Mouse (Mus musculus) heart, embryonic 12.5 days (tissue): ENCODE data around the gene Skp2. TPM values are rescaled to one million over a fixed set of nuclear protein-coding genes. Genes with fewer than 3 reads are reported as not detected.

Experiments
- ATAC-seq: fragments of 200-750 bp; cut with Nextera tagmentation; 2 replicates; pipeline ENCODE4 v1.8.0; 2017; ENCODE audit warnings: moderate TSS enrichment, moderate library complexity; ENCODE audit not compliant: insufficient number of reproducible peaks, low FRiP score
- H3K27ac ChIP-seq: fragments of 300-500 bp; sonication (generic); 2 replicates; pipeline ENCODE4 v1.5.1; 2016; ENCODE audit warnings: mild to moderate bottlenecking, moderate library complexity; ENCODE audit not compliant: poor library complexity, severe bottlenecking
- H3K27me3 ChIP-seq: fragments of 300-500 bp; sonication (generic); replicated peaks from 2 replicates; pipeline ENCODE4 v1.6.1; 2016; ENCODE audit warnings: mild to moderate bottlenecking, moderate library complexity
- H3K36me3 ChIP-seq: fragments of 300-500 bp; sonication (generic); 2 replicates; pipeline ENCODE4 v1.6.1; 2016; ENCODE audit warnings: mild to moderate bottlenecking, moderate library complexity
- H3K4me1 ChIP-seq: fragments of 300-500 bp; sonication (generic); replicated peaks from 2 replicates; pipeline ENCODE4 v1.6.1; 2016; ENCODE audit warnings: mild to moderate bottlenecking
- H3K4me2 ChIP-seq: fragments of 300-500 bp; sonication (generic); 2 replicates; pipeline ENCODE4 v1.6.1; 2016; ENCODE audit warnings: mild to moderate bottlenecking, moderate library complexity
- H3K4me3 ChIP-seq: fragments of 300-500 bp; sonication (generic); 2 replicates; pipeline ENCODE4 v1.5.1; 2016; ENCODE audit warnings: mild to moderate bottlenecking
- H3K9ac ChIP-seq: fragments of 300-500 bp; sonication (generic); 2 replicates; pipeline ENCODE4 v1.6.1; 2016; ENCODE audit warnings: mild to moderate bottlenecking, moderate library complexity
- H3K9me3 ChIP-seq: fragments of 300-500 bp; sonication (generic); replicated peaks from 2 replicates; pipeline ENCODE4 v1.6.1; 2016; ENCODE audit warnings: mild to moderate bottlenecking, moderate library complexity
- WGBS: fragments of 180-500 bp; shearing (Covaris S2); methylation state at CpG from one replicate; pipeline ENCODE4 v1.1.7; 2016; 5-methylcytosine and 5-hydroxymethylcytosine counted together
- polyA plus RNA-seq: library from polyadenylated mRNA; unstranded; fragments of >200 nt; fragmentation: Nextera tagmentation; extraction: Ambion mirVana; gene quantifications from 2 replicates; pipeline ENCODE4 v1.2.1, GENCODE M21; 2016

Gene Skp2
- polyA plus RNA-seq, 1 experiment from 2014 or later = 43.3 TPM

DNA sequence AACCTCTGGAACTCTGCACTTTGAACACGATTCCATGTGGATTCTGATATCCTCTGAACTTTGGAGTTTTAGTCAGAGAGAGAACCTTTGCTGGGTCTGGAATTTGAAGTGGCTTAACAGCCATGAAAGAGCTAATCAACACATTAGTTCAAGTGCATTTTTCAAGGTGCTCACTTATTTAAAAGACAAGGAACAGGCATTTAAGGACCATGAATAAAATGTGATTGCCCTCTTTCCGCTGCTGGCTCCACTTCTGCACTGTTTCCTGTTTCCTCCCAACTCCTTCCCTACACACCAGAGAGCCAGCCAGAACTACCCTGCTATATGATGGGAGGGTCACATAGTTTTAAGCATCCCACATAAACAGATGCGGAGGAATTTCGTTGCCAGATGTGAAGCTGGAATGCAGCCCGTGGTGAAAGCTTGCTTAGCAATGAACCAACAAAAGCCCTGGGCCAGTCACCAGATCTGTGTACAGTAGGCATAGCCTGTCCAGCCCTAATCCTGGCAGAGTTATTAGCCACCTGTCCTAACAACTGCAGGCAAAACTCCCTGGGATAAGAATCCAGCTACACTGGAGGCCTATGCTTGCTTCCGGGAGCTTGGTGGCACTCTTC lies 20.2 kb downstream of the Skp2 start:
- Histone ChIP-seq H3K36me3 (peaks cover 61% of the 10 kb centered on the region), H3K27me3 (no peaks in the 10 kb centered on the region), H3K9ac (no peak overlapping the region), H3K27ac (no peak overlapping the region), H3K4me3 (no peak overlapping the region), H3K4me1 (peaks cover 31% of the 10 kb centered on the region), H3K4me2 (no peak overlapping the region), H3K9me3 (no peaks in the 10 kb centered on the region)
- 69% methylated on average over 6 of the region's 6 CpGs for WGBS
- ATAC-seq = no peak

DNA sequence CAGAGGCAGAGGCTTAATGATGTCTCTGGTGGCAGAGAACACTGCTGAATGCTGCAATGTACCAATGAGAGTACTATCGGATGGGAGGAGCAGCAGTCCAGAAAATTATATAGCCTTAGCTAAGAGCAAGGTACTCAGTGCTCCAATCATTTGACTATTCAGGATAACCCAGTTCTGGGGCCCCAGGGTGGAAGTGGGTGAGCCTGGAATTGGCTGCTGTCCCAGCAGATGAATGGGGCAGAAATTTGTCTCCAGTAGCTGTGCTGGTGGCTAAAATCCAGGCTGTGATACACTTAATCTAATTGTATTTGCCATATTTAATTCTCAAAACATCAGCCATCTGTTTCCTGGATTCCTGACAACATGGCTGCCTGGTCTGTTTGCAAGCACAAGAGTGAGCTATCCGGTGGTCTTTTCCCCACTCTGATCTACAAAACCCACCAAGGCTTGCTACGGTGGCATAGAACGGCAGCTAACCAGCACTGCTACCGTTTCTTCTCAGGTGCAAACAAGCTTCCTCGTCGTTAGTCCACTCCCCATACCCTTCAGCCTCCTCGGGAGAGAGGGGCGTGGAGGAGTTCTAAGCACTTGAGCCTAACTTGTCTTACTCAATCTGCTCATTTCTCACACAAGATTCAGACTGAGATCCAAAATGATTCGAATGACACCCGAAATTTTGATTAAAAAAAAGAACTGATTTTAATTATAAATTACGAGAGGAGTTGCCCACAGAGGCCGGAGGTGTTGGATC lies 22.4 kb downstream of the Skp2 start:
- peaks cover 15% of the 10 kb centered on the region for H3K4me1 ChIP-seq
- ATAC-seq = no peak
- no peak overlapping the region for H3K4me3 ChIP-seq
- H3K27me3 ChIP-seq = no peaks in the 10 kb centered on the region
- no peak overlapping the region for H3K4me2 ChIP-seq
- H3K9ac ChIP-seq = no peak overlapping the region
- WGBS = 88% methylated on average over 13 of the region's 13 CpGs
- H3K36me3 ChIP-seq = peaks cover 69% of the 10 kb centered on the region
- H3K9me3 ChIP-seq = no peaks in the 10 kb centered on the region
- no peak overlapping the region for H3K27ac ChIP-seq

DNA sequence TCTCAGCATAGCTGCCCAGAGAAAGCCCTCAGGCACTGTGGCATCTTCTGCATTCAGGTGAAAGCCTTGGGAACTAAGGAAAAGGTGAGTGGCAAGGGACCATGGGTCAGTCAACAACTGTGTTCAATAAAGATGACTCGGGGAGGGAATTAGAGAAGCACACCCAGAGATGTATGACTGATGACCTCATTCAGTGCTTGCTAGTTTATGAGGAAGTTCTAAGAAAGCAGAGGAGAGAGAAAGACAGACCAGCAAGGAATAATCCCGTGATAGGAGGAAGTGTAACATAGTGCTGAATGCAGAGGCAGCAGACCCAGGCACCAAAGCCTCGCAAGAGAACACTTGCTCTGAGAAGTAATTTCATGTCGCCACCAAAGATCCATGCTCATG lies 23.7 kb downstream of the Skp2 start:
- H3K4me3 ChIP-seq = no peak overlapping the region
- H3K4me1 ChIP-seq = peaks cover 12% of the 10 kb centered on the region; the same call in 1 of the 2 replicates
- peaks cover 65% of the 10 kb centered on the region for H3K36me3 ChIP-seq
- H3K9ac ChIP-seq = no peak overlapping the region
- 78% methylated on average over 4 of the region's 4 CpGs for WGBS
- no peaks in the 10 kb centered on the region for H3K9me3 ChIP-seq
- no peak for ATAC-seq
- no peak overlapping the region for H3K27ac ChIP-seq
- no peaks in the 10 kb centered on the region for H3K27me3 ChIP-seq
- no peak overlapping the region for H3K4me2 ChIP-seq

DNA sequence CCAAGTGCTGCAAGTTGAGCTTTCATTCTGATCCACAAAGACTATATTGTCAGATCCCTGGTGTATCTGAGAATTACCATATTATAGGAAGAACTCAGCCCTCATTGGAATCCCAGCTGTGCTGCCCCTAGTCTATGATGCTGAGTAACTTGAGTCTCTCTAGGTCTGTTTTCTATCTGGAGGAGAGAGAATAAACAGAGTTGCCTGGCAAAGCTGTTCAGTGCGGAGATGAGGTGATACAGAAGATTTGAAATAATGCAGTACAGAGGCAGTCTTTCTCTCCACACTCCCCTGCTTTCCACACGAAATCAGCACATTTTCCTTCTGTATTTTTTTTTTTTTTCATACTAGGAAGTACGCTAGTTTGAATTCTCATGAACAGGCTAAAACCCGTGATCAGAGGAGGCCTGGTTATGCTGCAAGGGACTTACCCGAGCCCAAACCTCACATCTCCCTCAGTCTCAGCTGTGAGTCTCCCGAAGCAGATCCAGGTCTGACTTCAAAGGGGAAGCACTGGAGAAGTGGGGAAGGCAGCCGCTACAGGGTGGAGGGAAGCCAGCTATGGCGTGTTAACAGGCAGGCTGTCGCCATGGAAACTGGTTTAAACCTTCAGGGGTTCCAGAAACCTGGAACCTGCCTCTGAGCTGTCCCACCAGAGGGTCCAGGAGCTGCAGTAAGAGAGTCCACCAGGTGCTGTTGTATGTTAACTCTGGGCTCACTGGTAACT lies 24.3 kb downstream of the Skp2 start:
- H3K9me3 ChIP-seq = no peaks in the 10 kb centered on the region
- H3K36me3 ChIP-seq = peaks cover 63% of the 10 kb centered on the region
- peaks cover 12% of the 10 kb centered on the region; the same call in 1 of the 2 replicates for H3K4me1 ChIP-seq
- H3K27ac ChIP-seq = no peak overlapping the region
- H3K9ac ChIP-seq = no peak overlapping the region
- H3K27me3 ChIP-seq = no peaks in the 10 kb centered on the region
- 72% methylated on average over 9 of the region's 9 CpGs for WGBS
- no peak for ATAC-seq
- no peak overlapping the region for H3K4me2 ChIP-seq
- H3K4me3 ChIP-seq = no peak overlapping the region

DNA sequence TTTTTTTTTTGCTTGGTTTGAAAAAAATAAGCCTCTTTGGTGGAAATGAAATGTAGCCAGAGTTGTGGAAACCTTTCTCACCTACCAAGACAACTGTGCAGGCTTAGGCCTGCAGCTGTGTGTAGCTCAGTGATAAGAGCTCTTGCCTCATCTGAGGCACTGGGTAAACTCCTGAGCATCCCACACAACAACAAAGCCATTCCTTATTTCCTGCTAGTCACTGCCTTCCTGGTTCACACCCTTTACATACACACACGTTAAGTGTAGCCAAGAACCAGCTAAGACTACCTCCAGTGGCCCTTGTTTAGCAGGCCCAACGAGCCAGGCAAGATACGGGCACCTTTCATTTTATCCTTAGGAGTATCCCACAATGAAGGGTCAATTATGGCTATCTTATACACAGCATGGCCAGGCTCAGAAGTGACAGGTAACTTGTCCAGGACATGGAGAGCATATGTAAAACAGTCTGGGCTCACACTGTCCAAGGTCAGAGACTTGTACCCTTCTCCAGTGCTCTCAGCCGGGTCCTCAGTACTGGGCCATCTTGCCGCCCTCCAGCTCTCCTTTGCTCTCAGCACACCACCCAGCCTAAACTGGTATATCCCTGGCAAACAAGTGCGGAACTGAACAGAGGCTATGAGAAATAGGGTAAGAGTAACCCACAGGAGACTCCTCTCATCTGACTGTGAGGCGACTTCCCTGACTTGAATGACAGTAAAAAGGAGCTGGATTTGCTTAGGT lies 28.0 kb downstream of the Skp2 start:
- Histone ChIP-seq H3K4me3 (no peak overlapping the region), H3K4me1 (no peaks in the 10 kb centered on the region), H3K4me2 (no peak overlapping the region), H3K27ac (no peak overlapping the region), H3K9me3 (no peaks in the 10 kb centered on the region), H3K36me3 (peaks cover 77% of the 10 kb centered on the region), H3K9ac (no peak overlapping the region), H3K27me3 (no peaks in the 10 kb centered on the region)
- ATAC-seq = no peak
- 78% methylated on average over 7 of the region's 7 CpGs for whole genome bisulfite sequencing

DNA sequence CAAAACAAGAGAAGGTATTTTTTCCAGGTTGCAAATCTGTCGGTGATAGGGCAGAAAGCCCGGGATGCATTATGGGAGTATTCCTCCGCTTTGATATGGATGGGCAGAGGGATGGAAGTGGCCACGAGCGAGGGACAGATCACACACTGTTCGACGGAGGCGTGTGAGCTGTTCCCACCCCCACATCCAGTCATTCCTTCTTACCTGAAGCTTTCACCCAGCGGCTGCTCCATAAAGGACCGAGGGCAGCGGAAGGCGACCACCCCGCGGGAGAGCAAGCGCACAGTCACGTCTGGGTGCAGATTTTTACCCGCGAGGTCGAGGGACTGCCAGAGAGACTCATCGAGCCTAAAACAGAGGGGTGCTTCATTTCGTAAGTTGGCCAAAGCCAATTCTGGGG lies 30.4 kb downstream of the Skp2 start:
- Histone ChIP-seq H3K27ac (no peak overlapping the region), H3K4me1 (no peaks in the 10 kb centered on the region), H3K9me3 (no peaks in the 10 kb centered on the region), H3K27me3 (no peaks in the 10 kb centered on the region), H3K36me3 (peaks cover 77% of the 10 kb centered on the region), H3K4me2 (no peak overlapping the region), H3K4me3 (no peak overlapping the region), H3K9ac (no peak overlapping the region)
- WGBS = 91% methylated on average over 21 of the region's 21 CpGs
- no peak for ATAC-seq

DNA sequence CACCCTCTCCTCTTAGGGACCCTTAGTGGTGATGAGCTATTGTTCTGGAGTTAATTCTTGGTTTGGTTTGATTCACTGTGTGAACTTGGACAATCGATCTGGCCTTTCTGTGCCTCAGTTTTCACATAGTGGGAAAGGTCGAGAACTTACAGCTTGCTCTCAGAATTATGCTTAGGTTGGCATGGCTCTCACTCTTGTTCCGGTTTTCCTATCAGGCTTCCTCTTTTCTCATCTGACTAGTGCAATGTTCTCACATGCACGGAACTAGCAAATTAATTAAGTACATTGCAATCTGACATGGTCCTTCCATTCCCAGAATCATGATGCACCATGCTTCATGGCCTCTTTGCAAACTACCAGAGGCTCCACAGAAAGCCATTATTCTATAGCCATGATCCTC lies 32.2 kb downstream of the Skp2 start:
- Histone ChIP-seq H3K27me3 (no peaks in the 10 kb centered on the region), H3K27ac (no peak overlapping the region), H3K9me3 (no peaks in the 10 kb centered on the region), H3K4me1 (no peaks in the 10 kb centered on the region), H3K4me3 (no peak overlapping the region), H3K9ac (no peak overlapping the region), H3K36me3 (peaks cover 79% of the 10 kb centered on the region), H3K4me2 (no peak overlapping the region)
- no peak for ATAC-seq
- 88% methylated on average over 4 of the region's 4 CpGs for WGBS

DNA sequence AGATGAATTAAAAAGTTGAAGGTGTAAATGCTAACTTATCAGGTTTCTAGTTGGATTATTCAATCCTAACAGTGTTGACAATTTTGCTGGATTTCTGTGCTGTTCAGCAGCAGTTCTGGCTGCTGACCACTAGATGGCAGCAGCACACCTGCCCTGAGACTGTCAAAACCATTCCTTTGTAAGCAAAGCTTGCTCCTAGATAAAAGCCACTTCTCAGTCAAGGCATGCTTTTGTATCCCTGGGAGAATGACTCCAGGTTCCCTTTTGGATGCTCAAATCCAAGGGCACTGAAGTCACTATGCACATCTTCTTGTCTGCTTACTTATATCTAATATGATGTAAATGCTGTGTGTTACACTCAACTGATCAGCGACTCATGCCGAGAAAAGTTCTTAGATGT lies 35.1 kb downstream of the Skp2 start:
- no peaks in the 10 kb centered on the region for H3K4me1 ChIP-seq
- H3K9ac ChIP-seq = no peak overlapping the region
- no peaks in the 10 kb centered on the region for H3K27me3 ChIP-seq
- H3K9me3 ChIP-seq = no peaks in the 10 kb centered on the region
- 95% methylated on average over 2 of the region's 2 CpGs for WGBS
- H3K36me3 ChIP-seq = peaks cover 91% of the 10 kb centered on the region
- ATAC-seq = no peak
- no peak overlapping the region for H3K4me3 ChIP-seq
- H3K27ac ChIP-seq = no peak overlapping the region
- no peak overlapping the region for H3K4me2 ChIP-seq

DNA sequence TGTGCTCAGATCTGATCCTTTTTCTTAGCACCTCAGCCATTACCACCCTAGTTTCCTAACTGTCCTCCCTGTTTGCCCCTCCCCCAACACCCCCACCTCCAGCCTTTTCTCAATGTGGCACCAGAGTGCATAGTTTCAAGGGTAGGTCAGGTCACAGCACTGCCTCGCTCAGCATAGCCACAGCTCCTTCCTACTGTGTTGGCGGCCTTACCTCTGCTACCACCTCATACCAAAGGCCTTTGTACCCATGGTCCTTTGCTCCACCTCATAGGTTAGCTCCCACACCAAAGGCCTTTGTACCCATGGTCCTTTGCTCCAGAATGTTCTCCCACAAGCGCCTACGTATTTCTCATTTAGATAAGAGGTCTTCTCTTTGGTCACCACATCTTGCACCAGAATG lies 36.4 kb downstream of the Skp2 start:
- no peak overlapping the region for H3K9ac ChIP-seq
- no peaks in the 10 kb centered on the region for H3K27me3 ChIP-seq
- peaks cover 90% of the 10 kb centered on the region for H3K36me3 ChIP-seq
- no peaks in the 10 kb centered on the region for H3K9me3 ChIP-seq
- H3K4me3 ChIP-seq = no peak overlapping the region
- H3K4me2 ChIP-seq = no peak overlapping the region
- 86% methylated on average over 4 of the region's 4 CpGs for WGBS
- ATAC-seq = no peak
- H3K27ac ChIP-seq = no peak overlapping the region
- H3K4me1 ChIP-seq = 0 out of 2 replicates have a peak, but pooled peaks cover 1% of the 10 kb centered on the region

DNA sequence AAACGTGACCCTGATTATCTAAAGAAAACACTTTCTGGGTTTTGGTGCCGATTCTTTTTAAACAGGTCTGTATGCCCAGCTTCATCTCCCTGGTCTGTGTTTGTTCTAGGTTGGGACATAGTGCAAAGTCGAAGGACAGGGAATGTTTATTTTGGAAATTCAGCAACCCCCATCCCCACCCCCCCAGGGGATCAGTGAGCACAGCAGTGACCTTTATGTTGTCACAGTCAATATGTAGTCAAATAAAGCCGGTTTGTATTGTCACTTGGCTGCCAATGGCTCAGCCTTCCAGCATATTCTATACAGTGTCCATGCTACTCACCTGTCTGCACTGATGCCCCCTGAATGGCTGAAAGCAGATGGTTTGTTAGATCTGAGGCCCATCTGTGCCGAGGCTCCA lies 40.6 kb downstream of the Skp2 start:
- Histone ChIP-seq H3K9me3 (no peaks in the 10 kb centered on the region), H3K4me3 (no peak overlapping the region), H3K4me2 (no peak overlapping the region), H3K27ac (no peak overlapping the region), H3K36me3 (peaks cover 80% of the 10 kb centered on the region), H3K27me3 (no peaks in the 10 kb centered on the region), H3K9ac (no peak overlapping the region), H3K4me1 (0 out of 2 replicates have a peak, but pooled peaks cover 5% of the 10 kb centered on the region)
- no peak for ATAC-seq
- WGBS = 63% methylated on average over 5 of the region's 5 CpGs

DNA sequence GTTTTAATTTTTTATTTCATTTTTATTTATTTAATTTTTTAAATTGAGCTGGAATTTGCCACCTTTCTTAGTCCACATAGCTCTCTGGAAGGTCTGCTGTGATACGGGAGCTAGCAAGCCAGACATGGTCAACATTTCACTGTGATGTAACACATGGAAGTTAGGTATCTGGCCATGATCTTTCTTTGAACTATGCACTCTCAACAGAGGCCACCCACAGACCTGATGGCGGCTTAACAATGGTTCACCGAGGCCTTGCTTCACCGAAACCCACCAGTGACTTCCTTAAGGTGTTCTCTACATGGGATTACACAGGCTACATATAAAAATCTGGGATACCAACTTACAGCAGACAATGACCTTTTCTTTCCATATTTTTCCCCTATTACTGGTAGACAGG lies 41.1 kb downstream of the Skp2 start:
- WGBS = 82% methylated on average over 4 of the region's 4 CpGs
- no peaks in the 10 kb centered on the region for H3K27me3 ChIP-seq
- H3K36me3 ChIP-seq = peaks cover 76% of the 10 kb centered on the region
- no peak for ATAC-seq
- H3K27ac ChIP-seq = no peak overlapping the region
- no peaks in the 10 kb centered on the region for H3K9me3 ChIP-seq
- 0 out of 2 replicates have a peak, but pooled peaks cover 5% of the 10 kb centered on the region for H3K4me1 ChIP-seq
- H3K4me3 ChIP-seq = no peak overlapping the region
- no peak overlapping the region for H3K9ac ChIP-seq
- H3K4me2 ChIP-seq = no peak overlapping the region
